20 mouse cellular contexts compared by ENCODE assay signal in genomic region chr10:80194441-80194840, GRCm38 (mm10). TPM values are rescaled to one million over a fixed set of nuclear protein-coding genes. Genes with fewer than 3 reads are reported as not detected.
A peak's percentile ranks its signal among the peaks of the same experiment; 100 is the strongest.
DNase-seq lines count a peak whose midpoint lies in the region; ATAC-seq and TF ChIP-seq lines count a peak whose summit lies in the region.
"Had no signal": no experiment of that assay in that cellular context is flagged by ENCODE, and none has a peak within 500 bp of the region (broad histone marks: within the 10 kb centered on the region; RNA-seq: fewer than 3 reads in every experiment).

No protein-coding gene starts in this region.

- H3K9me3 ChIP-seq in forebrain, embryonic 13.5 days (replicated peaks) = no peaks in the 10 kb centered on the region
- H3K9me3 ChIP-seq in forebrain, postnatal 0 days (ENCODE audit: low read length) = no peaks in the 10 kb centered on the region
- H3K9me3 ChIP-seq in midbrain, embryonic 11.5 days (ENCODE audit: control insufficient read depth, low read length) = no peaks in the 10 kb centered on the region
- no peaks in the 10 kb centered on the region for H3K9me3 ChIP-seq in midbrain, embryonic 16.5 days (replicated peaks; ENCODE audit: control insufficient read depth, low read length, poor library complexity, severe bottlenecking)
- no peaks in the 10 kb centered on the region for H3K9me3 ChIP-seq in embryonic facial prominence, embryonic 11.5 days (replicated peaks; ENCODE audit: control insufficient read depth, low read length)
- H3K9me3 ChIP-seq in midbrain, embryonic 15.5 days = no peaks in the 10 kb centered on the region
- H3K9me3 ChIP-seq: limb, embryonic 12.5 days; megakaryocyte, embryonic 14.5 days had no signal

- WGBS in forebrain, embryonic 13.5 days = 12% methylated on average over 8 of the region's 8 CpGs
- WGBS in forebrain, postnatal 0 days = 20% methylated on average over 8 of the region's 8 CpGs
- 16% methylated on average over 8 of the region's 8 CpGs for WGBS in midbrain, embryonic 11.5 days
- WGBS in midbrain, embryonic 16.5 days = 11% methylated on average over 8 of the region's 8 CpGs
- WGBS in embryonic facial prominence, embryonic 11.5 days = 43% methylated on average over 8 of the region's 8 CpGs
- WGBS in midbrain, embryonic 15.5 days = 12% methylated on average over 8 of the region's 8 CpGs

- H3K27ac ChIP-seq in forebrain, embryonic 13.5 days = peak overlapping the region; percentile 48; the same call in 1 of the 2 replicates
- no peak overlapping the region for H3K27ac ChIP-seq in forebrain, postnatal 0 days (ENCODE audit: low read depth, low read length)
- peak overlapping the region; percentile 93 for H3K27ac ChIP-seq in midbrain, embryonic 11.5 days (ENCODE audit: low read depth, low read length)
- no peak overlapping the region for H3K27ac ChIP-seq in midbrain, embryonic 16.5 days (ENCODE audit: low read length)
- no peak overlapping the region for H3K27ac ChIP-seq in embryonic facial prominence, embryonic 11.5 days (replicated peaks; ENCODE audit: low read depth, low read length)
- peak overlapping the region; percentile 43; the same call in 1 of the 2 replicates for H3K27ac ChIP-seq in midbrain, embryonic 15.5 days
- H3K27ac ChIP-seq: gastrocnemius, adult 2 months; left cerebral cortex, adult 2 months; limb, embryonic 12.5 days had no signal

- H3K36me3 ChIP-seq in forebrain, embryonic 13.5 days (ENCODE audit: poor library complexity, severe bottlenecking) = no peaks in the 10 kb centered on the region
- no peaks in the 10 kb centered on the region for H3K36me3 ChIP-seq in forebrain, postnatal 0 days (ENCODE audit: insufficient read depth)
- no peaks in the 10 kb centered on the region for H3K36me3 ChIP-seq in midbrain, embryonic 11.5 days (ENCODE audit: control insufficient read depth, insufficient read depth, low read length)
- no peaks in the 10 kb centered on the region for H3K36me3 ChIP-seq in midbrain, embryonic 16.5 days (ENCODE audit: control insufficient read depth, insufficient read depth, low read length)
- no peaks in the 10 kb centered on the region for H3K36me3 ChIP-seq in embryonic facial prominence, embryonic 11.5 days (replicated peaks; ENCODE audit: control insufficient read depth, insufficient read depth, low read depth, low read length)
- no peaks in the 10 kb centered on the region for H3K36me3 ChIP-seq in midbrain, embryonic 15.5 days (replicated peaks)
- H3K36me3 ChIP-seq: limb, embryonic 12.5 days had no signal

- H3K4me2 ChIP-seq in forebrain, embryonic 13.5 days = no peak overlapping the region
- H3K4me2 ChIP-seq in forebrain, postnatal 0 days (ENCODE audit: low read depth) = no peak overlapping the region
- H3K4me2 ChIP-seq in midbrain, embryonic 11.5 days = peak overlapping the region; percentile 20; the same call in 1 of the 2 replicates
- no peak overlapping the region for H3K4me2 ChIP-seq in midbrain, embryonic 16.5 days (ENCODE audit: low read length)
- no peak overlapping the region for H3K4me2 ChIP-seq in embryonic facial prominence, embryonic 11.5 days (ENCODE audit: low read depth, low read length)
- no peak overlapping the region for H3K4me2 ChIP-seq in midbrain, embryonic 15.5 days
- H3K4me2 ChIP-seq: limb, embryonic 12.5 days had no signal

- no peaks in the 10 kb centered on the region for H3K27me3 ChIP-seq in forebrain, embryonic 13.5 days
- no peaks in the 10 kb centered on the region for H3K27me3 ChIP-seq in forebrain, postnatal 0 days (ENCODE audit: insufficient read depth, low read length)
- peaks cover 4% of the 10 kb centered on the region for H3K27me3 ChIP-seq in midbrain, embryonic 11.5 days (ENCODE audit: control insufficient read depth, insufficient read depth, low read length)
- no peaks in the 10 kb centered on the region for H3K27me3 ChIP-seq in midbrain, embryonic 16.5 days (ENCODE audit: control insufficient read depth, insufficient read depth, low read depth, low read length)
- peaks cover 19% of the 10 kb centered on the region for H3K27me3 ChIP-seq in embryonic facial prominence, embryonic 11.5 days (ENCODE audit: control insufficient read depth, insufficient read depth, low read length)
- no peaks in the 10 kb centered on the region for H3K27me3 ChIP-seq in midbrain, embryonic 15.5 days (replicated peaks)

- H3K4me1 ChIP-seq in forebrain, embryonic 13.5 days = peaks cover 19% of the 10 kb centered on the region
- peaks cover 8% of the 10 kb centered on the region; the same call in 1 of the 2 replicates for H3K4me1 ChIP-seq in forebrain, postnatal 0 days (ENCODE audit: insufficient read depth)
- peaks cover 60% of the 10 kb centered on the region for H3K4me1 ChIP-seq in midbrain, embryonic 11.5 days (ENCODE audit: control insufficient read depth, insufficient read depth, low read length)
- H3K4me1 ChIP-seq in midbrain, embryonic 16.5 days (ENCODE audit: control insufficient read depth, insufficient read depth, low read length) = peaks cover 13% of the 10 kb centered on the region
- 0 out of 2 replicates have a peak, but pooled peaks cover 2% of the 10 kb centered on the region for H3K4me1 ChIP-seq in embryonic facial prominence, embryonic 11.5 days (ENCODE audit: control insufficient read depth, insufficient read depth, low read length)
- peaks cover 22% of the 10 kb centered on the region for H3K4me1 ChIP-seq in midbrain, embryonic 15.5 days

- DNase-seq in forebrain, postnatal 0 days = no peak
- peak; percentile 94 for DNase-seq in midbrain, embryonic 11.5 days (ENCODE audit: low spot score, missing footprints)
- no peak for DNase-seq in embryonic facial prominence, embryonic 11.5 days (ENCODE audit: low spot score)
- no peak for DNase-seq in urinary bladder, adult 18-20 months (ENCODE audit: low spot score in 2 of 2)
- DNase-seq: adrenal gland, postnatal 25 days; cerebellum, adult 2 months; gastrocnemius, adult 2 months; heart, adult 11 months; kidney, adult 18-20 months; kidney, postnatal 14 days; lung, postnatal 10 days; thymus, postnatal 36 days had no signal

- no peak overlapping the region for H3K4me3 ChIP-seq in forebrain, embryonic 13.5 days
- H3K4me3 ChIP-seq in forebrain, postnatal 0 days (ENCODE audit: low read depth, low read length) = no peak overlapping the region
- H3K4me3 ChIP-seq in midbrain, embryonic 11.5 days (ENCODE audit: low read depth, low read length) = no peak overlapping the region
- no peak overlapping the region for H3K4me3 ChIP-seq in midbrain, embryonic 16.5 days (ENCODE audit: low read depth, low read length)
- H3K4me3 ChIP-seq in embryonic facial prominence, embryonic 11.5 days (ENCODE audit: low read depth, low read length) = no peak overlapping the region
- no peak overlapping the region for H3K4me3 ChIP-seq in midbrain, embryonic 15.5 days
- H3K4me3 ChIP-seq: gastrocnemius, adult 2 months; left cerebral cortex, adult 2 months; limb, embryonic 12.5 days; megakaryocyte, embryonic 14.5 days had no signal

- no peak for TF ChIP-seq CTCF in forebrain, postnatal 0 days (IDR thresholded peaks at IDR 0.05; ENCODE audit: low read depth)

- no peak for ATAC-seq in forebrain, embryonic 13.5 days
- ATAC-seq in forebrain, postnatal 0 days = no peak
- ATAC-seq in midbrain, embryonic 11.5 days (ENCODE audit: low FRiP score) = 0 out of 2 replicates have a peak, but pooled peaks have one; percentile 2
- ATAC-seq in midbrain, embryonic 16.5 days = no peak
- no peak for ATAC-seq in embryonic facial prominence, embryonic 11.5 days (replicated peaks; ENCODE audit: insufficient number of reproducible peaks, low FRiP score, low TSS enrichment, low read depth)
- ATAC-seq in midbrain, embryonic 15.5 days (replicated peaks) = no peak

- no peak overlapping the region for H3K9ac ChIP-seq in forebrain, embryonic 13.5 days
- H3K9ac ChIP-seq in forebrain, postnatal 0 days = no peak overlapping the region
- peak overlapping the region; percentile 59 for H3K9ac ChIP-seq in midbrain, embryonic 11.5 days (ENCODE audit: low read length)
- no peak overlapping the region for H3K9ac ChIP-seq in midbrain, embryonic 16.5 days (ENCODE audit: low read depth, low read length)
- 0 out of 2 replicates have a peak overlapping the region, but pooled peaks have one; percentile 9 for H3K9ac ChIP-seq in embryonic facial prominence, embryonic 11.5 days (replicated peaks; ENCODE audit: low read length)
- H3K9ac ChIP-seq in midbrain, embryonic 15.5 days = no peak overlapping the region

RNA-seq across cellular contexts. Expression of gene Efna2, which starts 15.2 kb away (rescaled TPM):
- polyA plus RNA-seq in forebrain, embryonic 13.5 days (2015; fragmentation: Nextera tagmentation; extraction: Ambion mirVana) = 17.7 and 19.5 TPM in 2 replicates
- 29.0 and 30.9 TPM in 2 replicates for total RNA-seq in forebrain, postnatal 0 days (2014; rRNA removed)
- polyA plus RNA-seq in forebrain, postnatal 0 days (2015; fragmentation: Nextera tagmentation; extraction: Ambion mirVana) = 30.6 and 31.3 TPM in 2 replicates
- polyA plus RNA-seq in midbrain, embryonic 11.5 days (2014; fragmentation: Nextera tagmentation; extraction: Ambion mirVana) = 78.1 and 91.7 TPM in 2 replicates
- 37.3 and 43.3 TPM in 2 replicates for polyA plus RNA-seq in midbrain, embryonic 16.5 days (2015; fragmentation: Nextera tagmentation; extraction: Ambion mirVana)
- polyA plus RNA-seq in embryonic facial prominence, embryonic 11.5 days (2014; fragmentation: Nextera tagmentation; extraction: Ambion mirVana) = 34.6 and 42.3 TPM in 2 replicates
- 53.4 and 54.6 TPM in 2 replicates for polyA plus RNA-seq in midbrain, embryonic 15.5 days (2015; fragmentation: Nextera tagmentation; extraction: Ambion mirVana)
- total RNA-seq: common myeloid progenitor, adult 5-6 weeks; hematopoietic stem cell, adult 5-6 weeks had no signal

RNA-seq across cellular contexts. Expression of gene 1600002K03Rik, which starts 21.7 kb away (rescaled TPM):
- polyA plus RNA-seq in forebrain, embryonic 13.5 days (2015; fragmentation: Nextera tagmentation; extraction: Ambion mirVana) = 12.2 and 12.6 TPM in 2 replicates
- total RNA-seq in forebrain, postnatal 0 days (2014; rRNA removed) = 4.2 and 5.0 TPM in 2 replicates
- polyA plus RNA-seq in forebrain, postnatal 0 days (2015; fragmentation: Nextera tagmentation; extraction: Ambion mirVana) = 5.0 and 6.0 TPM in 2 replicates
- polyA plus RNA-seq in midbrain, embryonic 11.5 days (2014; fragmentation: Nextera tagmentation; extraction: Ambion mirVana) = 8.0 and 8.7 TPM in 2 replicates
- 11.0 and 11.4 TPM in 2 replicates for polyA plus RNA-seq in midbrain, embryonic 16.5 days (2015; fragmentation: Nextera tagmentation; extraction: Ambion mirVana)
- polyA plus RNA-seq in embryonic facial prominence, embryonic 11.5 days (2014; fragmentation: Nextera tagmentation; extraction: Ambion mirVana) = 6.0 and 6.8 TPM in 2 replicates
- 13.3 and 14.7 TPM in 2 replicates for polyA plus RNA-seq in midbrain, embryonic 15.5 days (2015; fragmentation: Nextera tagmentation; extraction: Ambion mirVana)

RNA-seq across cellular contexts. Expression of gene Cirbp, which starts 28.7 kb away (rescaled TPM):
- polyA plus RNA-seq in forebrain, embryonic 13.5 days (2015; fragmentation: Nextera tagmentation; extraction: Ambion mirVana) = 274 and 308 TPM in 2 replicates
- 345 and 424 TPM in 2 replicates for total RNA-seq in forebrain, postnatal 0 days (2014; rRNA removed)
- polyA plus RNA-seq in forebrain, postnatal 0 days (2015; fragmentation: Nextera tagmentation; extraction: Ambion mirVana) = 834 and 838 TPM in 2 replicates
- 81.5 and 87.1 TPM in 2 replicates for polyA plus RNA-seq in midbrain, embryonic 11.5 days (2014; fragmentation: Nextera tagmentation; extraction: Ambion mirVana)
- 380 and 398 TPM in 2 replicates for polyA plus RNA-seq in midbrain, embryonic 16.5 days (2015; fragmentation: Nextera tagmentation; extraction: Ambion mirVana)
- polyA plus RNA-seq in embryonic facial prominence, embryonic 11.5 days (2014; fragmentation: Nextera tagmentation; extraction: Ambion mirVana) = 74.0 and 77.8 TPM in 2 replicates
- 364 and 392 TPM in 2 replicates for polyA plus RNA-seq in midbrain, embryonic 15.5 days (2015; fragmentation: Nextera tagmentation; extraction: Ambion mirVana)

RNA-seq across cellular contexts. Expression of gene Mum1, which starts 31.8 kb away (rescaled TPM):
- 62.1 and 64.7 TPM in 2 replicates for polyA plus RNA-seq in forebrain, embryonic 13.5 days (2015; fragmentation: Nextera tagmentation; extraction: Ambion mirVana)
- 57.6 and 60.7 TPM in 2 replicates for total RNA-seq in forebrain, postnatal 0 days (2014; rRNA removed)
- 41.1 and 50.4 TPM in 2 replicates for polyA plus RNA-seq in forebrain, postnatal 0 days (2015; fragmentation: Nextera tagmentation; extraction: Ambion mirVana)
- 134 and 142 TPM in 2 replicates for polyA plus RNA-seq in midbrain, embryonic 11.5 days (2014; fragmentation: Nextera tagmentation; extraction: Ambion mirVana)
- polyA plus RNA-seq in midbrain, embryonic 16.5 days (2015; fragmentation: Nextera tagmentation; extraction: Ambion mirVana) = 47.8 and 51.1 TPM in 2 replicates
- polyA plus RNA-seq in embryonic facial prominence, embryonic 11.5 days (2014; fragmentation: Nextera tagmentation; extraction: Ambion mirVana) = 75.1 and 94.3 TPM in 2 replicates
- polyA plus RNA-seq in midbrain, embryonic 15.5 days (2015; fragmentation: Nextera tagmentation; extraction: Ambion mirVana) = 56.4 and 59.5 TPM in 2 replicates

RNA-seq across cellular contexts. Expression of gene Midn, which starts 46.4 kb away (rescaled TPM):
- polyA plus RNA-seq in forebrain, embryonic 13.5 days (2015; fragmentation: Nextera tagmentation; extraction: Ambion mirVana) = 35.1 and 37.9 TPM in 2 replicates
- 91.5 and 120 TPM in 2 replicates for total RNA-seq in forebrain, postnatal 0 days (2014; rRNA removed)
- polyA plus RNA-seq in forebrain, postnatal 0 days (2015; fragmentation: Nextera tagmentation; extraction: Ambion mirVana) = 19.3 and 21.3 TPM in 2 replicates
- polyA plus RNA-seq in midbrain, embryonic 11.5 days (2014; fragmentation: Nextera tagmentation; extraction: Ambion mirVana) = 66.0 and 71.3 TPM in 2 replicates
- 15.5 and 21.1 TPM in 2 replicates for polyA plus RNA-seq in midbrain, embryonic 16.5 days (2015; fragmentation: Nextera tagmentation; extraction: Ambion mirVana)
- 60.3 and 62.1 TPM in 2 replicates for polyA plus RNA-seq in embryonic facial prominence, embryonic 11.5 days (2014; fragmentation: Nextera tagmentation; extraction: Ambion mirVana)
- 29.5 and 29.9 TPM in 2 replicates for polyA plus RNA-seq in midbrain, embryonic 15.5 days (2015; fragmentation: Nextera tagmentation; extraction: Ambion mirVana)

Comparison
In these comparisons a context has a peak if more than half of its experiments do, and no peak if none do; other contexts are left out.
1. H3K27ac ChIP-seq: peak in forebrain, embryonic 13.5 days (single experiment), midbrain, embryonic 11.5 days (single experiment) and midbrain, embryonic 15.5 days (single experiment); none in forebrain, postnatal 0 days (single experiment), midbrain, embryonic 16.5 days (single experiment) and embryonic facial prominence, embryonic 11.5 days (single experiment).
2. H3K9ac ChIP-seq: peak in midbrain, embryonic 11.5 days (single experiment) and embryonic facial prominence, embryonic 11.5 days (single experiment); none in forebrain, embryonic 13.5 days (single experiment), forebrain, postnatal 0 days (single experiment), midbrain, embryonic 16.5 days (single experiment) and midbrain, embryonic 15.5 days (single experiment).